Mouse (Mus musculus) small intestine, adult 2 months (tissue): ENCODE results near the gene Ap1b1.

Experiments used
- CTCF ChIP-seq: fragments of 200-500 bp; IDR thresholded peaks from 2 replicates; pipeline ENCODE4 v1.5.1; 2012; ENCODE audit warnings: low read depth, mild to moderate bottlenecking, control low read depth, inconsistent platforms, low read length, moderate library complexity, mixed read lengths; ENCODE audit not compliant: insufficient replicate concordance, insufficient read length; ENCODE audit errors: extremely low read depth
- POLR2A ChIP-seq: fragments of 200-500 bp; IDR thresholded peaks from 2 replicates; pipeline ENCODE4 v1.6.1; 2012; ENCODE audit warnings: low read depth, mild to moderate bottlenecking, control low read depth, inconsistent platforms, low read length, moderate library complexity

DNA sequence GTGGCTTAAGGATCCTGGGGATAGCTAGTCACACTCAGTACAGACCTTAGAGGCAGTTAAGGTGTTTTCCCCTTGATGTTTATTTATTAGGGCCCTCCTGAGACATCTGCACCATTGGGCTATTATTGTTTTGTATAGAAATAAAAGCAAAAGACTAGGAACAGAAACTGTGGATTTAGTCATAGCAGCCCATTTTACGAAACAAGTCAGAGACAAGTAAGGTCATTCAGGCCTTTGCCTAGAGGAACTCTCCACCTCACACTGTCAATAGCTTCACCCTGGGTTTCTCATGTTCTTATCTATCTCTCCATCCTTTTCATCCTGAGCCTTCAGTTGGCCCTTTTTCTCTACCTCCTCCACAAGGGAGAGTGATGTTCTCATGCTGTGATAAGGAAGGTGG, 38.5 kb downstream of the Ap1b1 start:
- no peak for TF ChIP-seq CTCF
- no peak for TF ChIP-seq POLR2A
